Mouse (Mus musculus) spleen, adult 10 weeks (tissue): Measurements from ENCODE around the gene H2-Eb1. TPM values are rescaled to one million over a fixed set of nuclear protein-coding genes. Genes with fewer than 3 reads are reported as not detected.

Experiments
- polyA plus RNA-seq: library from polyadenylated mRNA; stranded (reverse); fragments of 350-450 nt; fragmentation: Illumina TruSeq; extraction: RNeasy Lipid Tissue Mini Kit (QIAGEN cat#74804); gene quantifications from one replicate; pipeline ENCODE4 v1.2.3, GENCODE M21; 2015; ENCODE audit warnings: low replicate concordance; ENCODE audit not compliant: insufficient read depth

Gene H2-Eb1
- polyA plus RNA-seq: 1,984 TPM

GRCm38 (mm10) chr17:34305380-34306030 is at the start of gene H2-Eb1:
Gene H2-Eb1, plus strand, starts transcription at chr17:34305867.

DNA sequence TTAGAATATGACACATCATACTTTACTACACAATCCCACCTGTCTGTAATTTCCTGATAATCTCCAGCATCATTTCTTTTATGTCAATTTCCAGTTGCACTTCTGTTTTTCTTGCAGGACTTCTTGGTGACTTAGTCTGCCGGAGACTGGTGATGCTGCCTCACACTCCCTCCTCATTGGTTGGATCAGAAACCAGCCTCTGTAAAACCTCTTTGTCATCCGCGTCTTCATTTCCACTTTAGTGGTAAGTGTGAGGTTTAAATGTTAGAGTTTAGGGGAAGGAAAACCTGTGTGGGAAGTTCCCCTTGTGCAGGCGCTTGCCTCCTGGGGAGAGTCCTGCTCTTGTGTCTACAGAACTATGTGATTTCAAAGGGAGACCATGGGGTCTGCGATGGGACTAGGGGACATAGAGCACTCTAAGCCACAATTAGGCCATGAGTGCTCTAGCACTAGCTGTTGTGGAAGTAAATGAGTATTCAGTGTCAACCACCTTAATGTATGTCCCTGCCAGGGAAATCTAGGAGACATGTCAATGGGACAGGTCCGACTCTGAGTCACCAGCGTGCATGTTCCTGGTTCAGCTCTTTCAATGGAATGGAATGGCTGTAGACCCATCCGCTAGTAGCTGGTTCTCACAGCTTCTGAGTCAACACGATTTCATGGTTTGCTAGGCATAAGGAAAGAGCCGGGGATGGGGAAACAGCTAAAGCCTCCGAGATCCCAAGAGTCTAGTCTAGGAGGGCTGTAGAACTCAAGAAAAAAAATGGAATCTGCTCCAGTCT is 47.9 kb upstream of the H2-Eb1 start, which contains the start of gene H2-Ab1:
Gene H2-Ab1, plus strand, starts transcription at position 96 of the 782 bp plus-strand sequence.

DNA sequence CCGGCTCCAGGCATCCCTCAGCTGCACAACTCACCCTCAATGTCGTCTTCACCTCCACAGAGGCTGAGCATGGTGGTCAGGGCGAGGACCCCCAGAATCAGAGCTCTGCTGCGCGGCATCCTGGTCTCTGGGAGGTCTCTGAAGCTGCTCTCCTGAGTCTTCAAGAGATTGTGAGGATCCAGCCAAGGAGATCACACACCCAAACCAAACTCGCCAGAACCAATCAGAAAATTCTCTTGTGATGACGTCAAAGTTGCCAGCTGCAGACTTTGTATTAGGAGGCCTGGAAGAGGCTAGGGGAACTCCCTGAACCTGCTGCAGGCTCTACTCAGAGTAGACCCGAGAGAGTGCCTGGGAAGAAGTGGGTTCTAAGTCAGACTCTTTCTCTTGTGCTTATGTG is 18.0 kb upstream of the H2-Eb1 start, which contains the start of gene H2-Aa:
Gene H2-Aa, minus strand, starts transcription at position 176 of the 400 bp plus-strand sequence.

DNA sequence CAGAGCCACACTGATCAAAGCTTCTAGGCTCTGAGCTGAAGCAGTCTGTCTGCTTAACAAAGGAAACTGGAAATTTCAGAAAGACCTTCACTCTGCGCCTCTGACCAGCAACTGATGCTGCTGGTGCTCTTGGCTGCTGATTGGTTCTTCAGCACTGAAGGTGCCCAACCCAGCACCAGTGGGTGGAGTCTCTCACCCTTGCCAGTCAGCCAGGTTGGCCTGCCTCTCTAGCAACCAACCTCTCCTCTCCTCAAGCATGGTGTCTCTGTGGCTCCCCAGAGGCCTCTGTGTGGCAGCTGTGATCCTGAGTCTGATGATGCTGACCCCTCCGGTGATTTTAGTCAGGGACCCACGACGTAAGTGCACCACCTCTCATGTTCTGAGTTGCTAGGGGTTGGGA is 19.8 kb downstream of the H2-Eb1 start, which contains the start of gene H2-Eb2:
Gene H2-Eb2, plus strand, starts transcription at position 230 of the 400 bp plus-strand sequence.

GRCm38 (mm10) chr17:34354539-34354938 is 48.9 kb downstream of the H2-Eb1 start, which contains the start of gene Btnl2:
Gene Btnl2, plus strand, starts transcription at chr17:34354822.

Other genes starting within 250 kb of the H2-Eb1 start
- 69.0 TPM for gene H2-Oa, start 213.5 kb upstream of the H2-Eb1 start, polyA plus RNA-seq
- 162 TPM for gene H2-DMa, start 186.3 kb upstream of the H2-Eb1 start, polyA plus RNA-seq
- 245 TPM for gene Brd2, start 183.2 kb upstream of the H2-Eb1 start, polyA plus RNA-seq
- gene H2-DMb2, start 162.6 kb upstream of the H2-Eb1 start, polyA plus RNA-seq: 497 TPM
- 222 TPM for gene H2-DMb1, start 152.8 kb upstream of the H2-Eb1 start, polyA plus RNA-seq
- 94.6 TPM for gene Tap1, start 118.3 kb upstream of the H2-Eb1 start, polyA plus RNA-seq
- gene Psmb9, start 118.1 kb upstream of the H2-Eb1 start, polyA plus RNA-seq: 164 TPM
- gene Psmb8, start 108.1 kb upstream of the H2-Eb1 start, polyA plus RNA-seq: 229 TPM
- 38.1 TPM for gene Tap2, start 102.3 kb upstream of the H2-Eb1 start, polyA plus RNA-seq
- gene H2-Ob, start 67.0 kb upstream of the H2-Eb1 start, polyA plus RNA-seq: 1,133 TPM
- 2,500 TPM for gene H2-Ab1, start 48.2 kb upstream of the H2-Eb1 start, polyA plus RNA-seq
- 4,264 TPM for gene H2-Aa, start 18.0 kb upstream of the H2-Eb1 start, polyA plus RNA-seq
- 75.2 TPM for gene H2-Eb2, start 19.8 kb downstream of the H2-Eb1 start, polyA plus RNA-seq
- gene Btnl2, start 49.0 kb downstream of the H2-Eb1 start, polyA plus RNA-seq: 6.9 TPM
- 0.68 TPM for gene Btnl1, start 71.3 kb downstream of the H2-Eb1 start, polyA plus RNA-seq
- 14.9 TPM for gene BC051142, start 93.0 kb downstream of the H2-Eb1 start, polyA plus RNA-seq
- gene Btnl4, start 171.5 kb downstream of the H2-Eb1 start, polyA plus RNA-seq: 1.8 TPM
- gene Btnl6, start 211.5 kb downstream of the H2-Eb1 start, polyA plus RNA-seq: 3.5 TPM